Mouse (Mus musculus) ES-E14 (cell line): Measurements from ENCODE around the gene Mt3. TPM values are rescaled to one million over a fixed set of nuclear protein-coding genes. Genes with fewer than 3 reads are reported as not detected.
A peak's percentile ranks its signal among the peaks of the same experiment; 100 is the strongest.

Experiments used
- DNase-seq: peaks from one replicate; pipeline ENCODE4 v3.0.0-alpha.2; 2013; ENCODE audit warnings: low read depth, low spot score
- H3K27ac ChIP-seq: 2 replicates; pipeline ENCODE4 v1.5.1; 2012; ENCODE audit warnings: low read depth, mild to moderate bottlenecking, low read length, moderate library complexity, mixed read lengths; ENCODE audit not compliant: poor library complexity, insufficient read depth, severe bottlenecking
- H3K36me3 ChIP-seq: 2 replicates; pipeline ENCODE4 v1.6.1; 2012; ENCODE audit warnings: mild to moderate bottlenecking, low read length, moderate library complexity, mixed read lengths; ENCODE audit not compliant: control insufficient read depth, poor library complexity, insufficient read depth, severe bottlenecking
- H3K4me1 ChIP-seq, 2 experiments: fragments of 150-350 bp in 1 of 2; sonication (generic) in 1 of 2; 2 replicates each; pipeline ENCODE4 v1.6.1; 2012; ENCODE audit warnings: low read length in 2 of 2, mild to moderate bottlenecking in 1 of 2, mixed read lengths in 1 of 2; ENCODE audit not compliant: control insufficient read depth in 2 of 2, insufficient read depth in 2 of 2, poor library complexity in 1 of 2
- H3K4me3 ChIP-seq, 2 experiments: fragments of 150-350 bp in 1 of 2; sonication (generic) in 1 of 2; 2 replicates each; pipeline ENCODE4 v1.5.1; 2012; ENCODE audit warnings: low read length in 2 of 2, low read depth in 1 of 2, mild to moderate bottlenecking in 1 of 2, mixed read lengths in 1 of 2; ENCODE audit not compliant: insufficient read depth in 1 of 2, poor library complexity in 1 of 2, severe bottlenecking in 1 of 2
- H3K9ac ChIP-seq: 2 replicates; pipeline ENCODE4 v1.6.1; 2012; ENCODE audit warnings: low read depth, mild to moderate bottlenecking, low read length, mixed read lengths; ENCODE audit not compliant: poor library complexity, insufficient read depth, severe bottlenecking
- H3K9me3 ChIP-seq: fragments of 150-350 bp; sonication (generic); 2 replicates; pipeline ENCODE4 v1.6.1; 2012; ENCODE audit warnings: low read depth, mild to moderate bottlenecking, low read length; ENCODE audit not compliant: control insufficient read depth, insufficient read depth
- CHD2 ChIP-seq: IDR thresholded peaks from 2 replicates; pipeline ENCODE4 v1.6.1; 2014; ENCODE audit warnings: mild to moderate bottlenecking, low read depth, low read length, inconsistent platforms
- HCFC1 ChIP-seq: IDR thresholded peaks from 2 replicates; pipeline ENCODE4 v1.6.1; 2012; ENCODE audit warnings: low read length, inconsistent platforms, borderline replicate concordance; ENCODE audit not compliant: insufficient read depth
- MAFK ChIP-seq: IDR thresholded peaks from 2 replicates; pipeline ENCODE4 v1.6.1; 2014; ENCODE audit warnings: mild to moderate bottlenecking, low read depth, low read length, inconsistent platforms; ENCODE audit not compliant: insufficient read depth
- ZC3H11A ChIP-seq: IDR thresholded peaks from 2 replicates; pipeline ENCODE4 v1.6.1; 2012; ENCODE audit warnings: low read depth, mild to moderate bottlenecking, inconsistent platforms, low read length, borderline replicate concordance
- ZNF384 ChIP-seq: IDR thresholded peaks from 2 replicates; pipeline ENCODE4 v1.6.1; 2012; ENCODE audit warnings: low read depth, low read length, inconsistent platforms
- in situ Hi-C, 2 experiments: fragments of 600-800 bp; cut with MboI; formaldehyde crosslinking; loops; one replicate each; pipeline ENCODE4 v1.15.1; 2025; ENCODE audit warnings: low sequenced_read_pairs in 2 of 2, inconsistent platforms in 1 of 2; ENCODE audit not compliant: unreplicated experiment in 2 of 2
- total RNA-seq: library from RNA; depleted of rRNA; stranded (reverse); fragments of 300-350 nt; gene quantifications from 2 replicates; pipeline ENCODE4 v1.2.3, GENCODE M21; 2012

Mt3 gene
- total RNA-seq, 1 experiment, result 6.6 TPM

GRCm38 (mm10) chr8:94172075-94172808 is 19.8 kb downstream of the Mt3 start, which contains the start of gene Mt2:
TSS of gene Mt2 (plus strand) at chr8:94172664.
- Histone ChIP-seq H3K9me3 (no peaks in the 10 kb centered on the region), H3K9ac (peak within 1 kb of the TSS; percentile 85), H3K4me3 (peak within 1 kb of the TSS; percentile 75 to 77), H3K4me1 (peaks cover 1 to 15% of the 10 kb centered on the region in 2 experiments; a peak in 2 of 4 replicates), H3K27ac (peak within 1 kb of the TSS; percentile 75), H3K36me3 (no peaks in the 10 kb centered on the region; the same call in 1 of the 2 replicates)
- TF ChIP-seq HCFC1 (no peak; the same call in 1 of the 2 replicates), CHD2 (no peak), ZC3H11A (no peak), ZNF384 (no peak), MAFK (peak; percentile 70)
- in situ Hi-C loops, result no loop called here
- peak; percentile 90 for DNase-seq

- H3K4me3 ChIP-seq, result peak overlapping the region; percentile 75 to 77
- H3K36me3 ChIP-seq, result no peaks in the 10 kb centered on the region; the same call in 1 of the 2 replicates
- H3K9me3 ChIP-seq, result no peaks in the 10 kb centered on the region
- in situ Hi-C loops, result no loop called here
- DNase-seq, result no peak
- no peak for TF ChIP-seq ZNF384
- 0 out of 2 replicates have a peak, but pooled peaks have one; percentile 6 for TF ChIP-seq HCFC1
- peak overlapping the region; percentile 85 for H3K9ac ChIP-seq
- peak overlapping the region; percentile 75 for H3K27ac ChIP-seq
- peaks cover 0 to 15% of the 10 kb centered on the region in 2 experiments; a peak in 2 of 4 replicates for H3K4me1 ChIP-seq
These were observed 20.7 kb downstream of the Mt3 start for GRCm38 (mm10) chr8:94172809-94173732.

GRCm38 (mm10) chr8:94173848-94174403 is 21.5 kb downstream of the Mt3 start:
- no peak for TF ChIP-seq ZC3H11A
- TF ChIP-seq HCFC1, result no peak
- TF ChIP-seq ZNF384, result no peak
- no peak for TF ChIP-seq MAFK
- no peak for TF ChIP-seq CHD2
- H3K4me1 ChIP-seq, result peaks cover 2 to 15% of the 10 kb centered on the region in 2 experiments; a peak in 1 of 4 replicates
- no peak overlapping the region for H3K9ac ChIP-seq
- no peaks in the 10 kb centered on the region; the same call in 1 of the 2 replicates for H3K36me3 ChIP-seq
- H3K9me3 ChIP-seq, result no peaks in the 10 kb centered on the region
- peak overlapping the region; percentile 75 to 77; a peak in 3 of 4 replicates for H3K4me3 ChIP-seq
- in situ Hi-C loops, result no loop called here
- no peak overlapping the region for H3K27ac ChIP-seq
- DNase-seq, result no peak

- Histone ChIP-seq H3K4me1 (peaks cover 2 to 13% of the 10 kb centered on the region in 2 experiments; a peak in 1 of 4 replicates), H3K9ac (no peak overlapping the region), H3K36me3 (no peaks in the 10 kb centered on the region; the same call in 1 of the 2 replicates), H3K9me3 (no peaks in the 10 kb centered on the region), H3K27ac (0 out of 2 replicates have a peak overlapping the region, but pooled peaks have one; percentile 44), H3K4me3 (no peak overlapping the region)
- in situ Hi-C loops, result no loop called here
- peak; percentile 85 for DNase-seq
- TF ChIP-seq ZC3H11A, result no peak
- no peak for TF ChIP-seq CHD2
- TF ChIP-seq MAFK, result no peak
- TF ChIP-seq ZNF384, result no peak
- no peak for TF ChIP-seq HCFC1
These were observed 22.3 kb downstream of the Mt3 start for GRCm38 (mm10) chr8:94174619-94175213.
